Mouse (Mus musculus) myocyte (in vitro differentiated cells): Measurements from ENCODE around the gene Cfdp1.

Experiments
- CEBPB ChIP-seq: IDR thresholded peaks from 2 replicates; pipeline ENCODE4 v1.6.1; 2011; ENCODE audit warnings: mild to moderate bottlenecking, moderate library complexity; ENCODE audit not compliant: poor library complexity, insufficient read depth, severe bottlenecking
- MAX ChIP-seq: IDR thresholded peaks from one replicate; pipeline ENCODE4 v1.6.1; 2011; ENCODE audit warnings: low read depth, mild to moderate bottlenecking, control low read depth
- MYOD1 ChIP-seq, 3 experiments: IDR thresholded peaks; one replicate each; pipeline ENCODE4 v1.6.1; 2011; ENCODE audit warnings: control low read depth in 2 of 3, low read depth in 2 of 3, mild to moderate bottlenecking in 2 of 3, moderate library complexity in 1 of 3; ENCODE audit not compliant: insufficient read length in 2 of 3, control insufficient read depth in 1 of 3
- POLR2A ChIP-seq: IDR thresholded peaks from one replicate; pipeline ENCODE4 v1.6.1; 2011; ENCODE audit warnings: low read depth, mild to moderate bottlenecking, control low read depth, moderate library complexity; ENCODE audit not compliant: insufficient read length
- REST ChIP-seq: IDR thresholded peaks from one replicate; pipeline ENCODE4 v1.6.1; 2011; ENCODE audit warnings: mild to moderate bottlenecking, control low read depth, moderate library complexity; ENCODE audit not compliant: insufficient read depth, insufficient read length
- TCF12 ChIP-seq: IDR thresholded peaks from one replicate; pipeline ENCODE4 v1.6.1; 2011; ENCODE audit warnings: mild to moderate bottlenecking, control low read depth; ENCODE audit not compliant: poor library complexity, insufficient read depth, severe bottlenecking

- TF ChIP-seq MYOD1 (IDR thresholded peaks at IDR 0.05; ENCODE audit: control insufficient read depth in 1 of 3, insufficient read length in 2 of 3, low read depth in 2 of 3): no peak
- no peak for TF ChIP-seq CEBPB
- no peak for TF ChIP-seq REST
- TF ChIP-seq TCF12: no peak
- TF ChIP-seq POLR2A: no peak
- no peak for TF ChIP-seq MAX
Measured at GRCm38 (mm10) chr8:111855977-111856376, 1.9 kb upstream of the Cfdp1 start.
